Mouse (Mus musculus) midbrain, postnatal 0 days (tissue): ENCODE measurements around the gene Armh1. TPM values are rescaled to one million over a fixed set of nuclear protein-coding genes. Genes with fewer than 3 reads are reported as not detected.

Source experiments
- ATAC-seq: fragments of 200-750 bp; cut with Nextera tagmentation; 2 replicates; pipeline ENCODE4 v1.8.0; 2017; ENCODE audit warnings: moderate number of reproducible peaks, mild to moderate bottlenecking, moderate TSS enrichment, moderate library complexity; ENCODE audit not compliant: low FRiP score
- DNase-seq: peaks from one replicate; pipeline ENCODE4 v3.0.0-alpha.2; 2015; ENCODE audit warnings: low spot score
- H3K27ac ChIP-seq: fragments of 300-500 bp; sonication (generic); 2 replicates; pipeline ENCODE4 v1.5.1; 2014; ENCODE audit warnings: low read depth, mild to moderate bottlenecking, low read length, mixed read lengths
- H3K27me3 ChIP-seq: fragments of 300-500 bp; sonication (generic); 2 replicates; pipeline ENCODE4 v1.6.1; 2014; ENCODE audit warnings: low read length, control low read depth, mixed read lengths; ENCODE audit not compliant: insufficient read depth
- H3K36me3 ChIP-seq: fragments of 300-500 bp; sonication (generic); 2 replicates; pipeline ENCODE4 v1.6.1; 2014; ENCODE audit warnings: low read length, control low read depth, mixed read lengths; ENCODE audit not compliant: insufficient read depth
- H3K4me1 ChIP-seq: fragments of 300-500 bp; sonication (generic); 2 replicates; pipeline ENCODE4 v1.6.1; 2014; ENCODE audit warnings: mild to moderate bottlenecking, control low read depth, antibody characterized with exemption, low read length, mixed read lengths; ENCODE audit not compliant: insufficient read depth
- H3K4me2 ChIP-seq: fragments of 300-500 bp; sonication (generic); 2 replicates; pipeline ENCODE4 v1.6.1; 2014; ENCODE audit warnings: low read depth, mild to moderate bottlenecking, low read length, mixed read lengths; ENCODE audit not compliant: poor library complexity, severe bottlenecking
- H3K4me3 ChIP-seq: fragments of 300-500 bp; sonication (generic); 2 replicates; pipeline ENCODE4 v1.5.1; 2014; ENCODE audit warnings: low read depth, mild to moderate bottlenecking, low read length, moderate library complexity
- H3K9ac ChIP-seq: fragments of 300-500 bp; sonication (generic); replicated peaks from 2 replicates; pipeline ENCODE4 v1.6.1; 2014; ENCODE audit warnings: mild to moderate bottlenecking, low read length, moderate library complexity, mixed read lengths; ENCODE audit not compliant: poor library complexity, severe bottlenecking
- H3K9me3 ChIP-seq: fragments of 300-500 bp; sonication (generic); 2 replicates; pipeline ENCODE4 v1.6.1; 2016; ENCODE audit warnings: low read length, control low read depth
- CTCF ChIP-seq: IDR thresholded peaks from 2 replicates; pipeline ENCODE4 v1.5.1; 2016; ENCODE audit warnings: antibody characterized with exemption, mild to moderate bottlenecking
- WGBS: fragments of 180-500 bp; shearing (Covaris S2); extraction: QIAGEN DNeasy Blood & Tissue Kit; methylation state at CpG from one replicate; pipeline ENCODE4 v1.1.7; 2014; 5-methylcytosine and 5-hydroxymethylcytosine counted together
- polyA plus RNA-seq: library from polyadenylated mRNA; unstranded; fragments of >200 nt; fragmentation: Nextera tagmentation; extraction: Ambion mirVana; gene quantifications from 2 replicates; pipeline ENCODE4 v1.2.1, GENCODE M21; 2015
- total RNA-seq: library from RNA; depleted of rRNA; stranded (reverse); fragments of >200 nt; gene quantifications from 2 replicates; pipeline ENCODE4 v1.2.3, GENCODE M21; 2014

Armh1 gene
- total and polyA plus RNA-seq, 2 experiments from 2014 or later = 1.8 to 2.5 TPM

- H3K4me2 ChIP-seq = no peak overlapping the region
- no peak for DNase-seq
- WGBS = 67% methylated on average over 5 of the region's 5 CpGs
- H3K9ac ChIP-seq = no peak overlapping the region
- H3K4me3 ChIP-seq = no peak overlapping the region
- no peak for ATAC-seq
- no peak overlapping the region for H3K27ac ChIP-seq
- H3K4me1 ChIP-seq = no peaks in the 10 kb centered on the region
- no peaks in the 10 kb centered on the region for H3K27me3 ChIP-seq
- TF ChIP-seq CTCF = no peak
- no peaks in the 10 kb centered on the region for H3K36me3 ChIP-seq
- H3K9me3 ChIP-seq = no peaks in the 10 kb centered on the region
Observed at GRCm38 (mm10) chr4:117223001-117223400, 28.9 kb downstream of the Armh1 start.

DNA sequence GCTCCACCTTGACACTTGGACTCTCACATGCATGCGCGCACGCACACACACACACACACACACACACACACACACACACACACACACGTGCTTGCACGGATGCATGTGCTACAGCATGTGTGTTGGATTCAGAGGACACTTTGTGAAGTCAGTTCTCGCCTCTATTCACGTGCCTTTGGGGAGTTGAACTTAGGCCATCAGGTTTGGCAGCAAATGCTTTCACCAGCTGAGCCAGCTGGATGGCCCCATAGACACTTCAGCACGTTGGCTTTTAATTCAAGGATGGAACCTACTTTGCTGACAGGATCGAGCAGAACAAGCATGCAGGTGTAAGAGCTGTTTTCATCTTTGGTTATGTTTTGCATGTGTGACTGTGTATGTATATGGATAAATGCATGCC lies 30.1 kb downstream of the Armh1 start:
- Histone ChIP-seq H3K27me3 (no peaks in the 10 kb centered on the region), H3K36me3 (no peaks in the 10 kb centered on the region), H3K9ac (no peak overlapping the region), H3K4me1 (no peaks in the 10 kb centered on the region), H3K27ac (no peak overlapping the region), H3K4me2 (no peak overlapping the region), H3K9me3 (no peaks in the 10 kb centered on the region), H3K4me3 (no peak overlapping the region)
- DNase-seq (no peak), ATAC-seq (no peak)
- TF ChIP-seq CTCF = no peak
- 88% methylated on average over 8 of the region's 9 CpGs for WGBS

DNA sequence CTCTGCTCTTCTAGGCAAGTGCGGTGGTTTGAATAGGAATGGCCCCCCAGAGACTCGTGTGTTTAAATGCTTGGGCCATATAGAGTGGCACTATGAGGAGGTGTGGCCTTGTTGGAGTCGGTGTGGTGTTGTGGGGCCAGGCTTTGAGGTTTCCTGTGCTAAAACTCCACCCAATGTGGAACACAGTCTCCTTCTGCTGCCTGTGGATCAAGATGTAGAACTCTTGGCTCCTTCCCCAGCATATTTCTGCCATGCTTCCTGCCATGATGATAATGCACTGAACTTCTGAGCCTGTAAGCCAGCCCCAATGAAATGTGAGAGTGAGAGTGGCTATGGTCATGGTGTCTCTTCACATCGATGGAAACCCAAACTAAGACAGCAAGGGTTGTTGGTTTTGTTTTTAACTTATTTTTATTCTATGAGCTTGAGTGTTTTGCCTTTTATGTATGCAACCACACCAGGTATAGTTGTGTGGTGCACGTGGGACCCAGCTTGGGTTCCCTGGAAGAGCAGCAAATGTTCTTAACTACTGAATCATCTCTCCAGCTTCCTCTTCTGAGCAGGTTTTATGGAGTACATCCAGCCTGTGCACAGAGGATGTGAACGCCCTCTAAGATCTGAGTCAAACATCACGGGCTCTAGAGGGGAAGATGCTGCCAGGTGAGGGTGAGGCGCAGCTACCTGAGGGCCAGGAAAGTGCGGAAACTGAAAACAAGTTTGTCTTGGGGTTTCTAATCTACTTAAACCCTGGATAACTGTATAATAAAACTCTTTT lies 31.0 kb downstream of the Armh1 start:
- 77% methylated on average over 9 of the region's 9 CpGs for WGBS
- no peak overlapping the region for H3K9ac ChIP-seq
- no peaks in the 10 kb centered on the region for H3K9me3 ChIP-seq
- ATAC-seq = no peak
- H3K27me3 ChIP-seq = no peaks in the 10 kb centered on the region
- no peak overlapping the region for H3K4me3 ChIP-seq
- no peak for TF ChIP-seq CTCF
- H3K4me1 ChIP-seq = no peaks in the 10 kb centered on the region
- H3K27ac ChIP-seq = no peak overlapping the region
- no peak overlapping the region for H3K4me2 ChIP-seq
- no peaks in the 10 kb centered on the region for H3K36me3 ChIP-seq
- no peak for DNase-seq

DNA sequence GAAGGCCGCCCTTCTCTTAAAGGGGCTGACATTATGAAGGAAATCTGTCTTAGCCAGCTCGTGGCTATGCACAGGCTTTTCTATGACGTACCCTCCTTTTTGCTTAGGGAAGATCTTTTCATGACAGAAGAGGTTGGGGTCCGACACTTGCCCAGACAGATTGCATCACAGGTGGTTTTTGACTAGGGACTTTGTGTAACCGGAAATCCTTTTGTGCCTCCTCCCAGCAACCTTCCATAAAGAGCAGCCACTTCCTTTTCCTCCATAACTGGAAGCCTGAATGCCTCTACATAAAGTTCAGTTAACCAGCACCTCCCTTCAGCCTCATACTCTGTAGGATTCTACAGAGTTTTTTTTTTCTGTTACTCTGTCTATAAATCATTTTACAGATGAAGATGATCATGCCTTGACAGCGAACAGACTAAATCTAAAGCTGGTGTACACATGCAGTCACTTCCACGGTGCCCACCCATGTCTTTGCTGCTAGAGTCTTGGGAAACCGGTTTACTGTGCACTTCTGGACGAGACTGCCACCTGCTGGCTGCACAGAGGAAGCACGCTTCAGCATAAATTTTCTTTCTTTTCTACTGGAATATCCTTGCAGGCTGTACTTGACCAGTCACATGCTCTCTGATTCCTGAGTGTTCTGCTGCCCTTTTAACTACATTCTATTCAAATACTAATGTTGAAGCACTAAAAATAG lies 33.3 kb downstream of the Armh1 start:
- no peak overlapping the region for H3K9ac ChIP-seq
- TF ChIP-seq CTCF = peak; percentile 96
- DNase-seq = peak; percentile 80
- H3K36me3 ChIP-seq = no peaks in the 10 kb centered on the region
- H3K4me3 ChIP-seq = no peak overlapping the region
- 37% methylated on average over 10 of the region's 10 CpGs for WGBS
- H3K27me3 ChIP-seq = no peaks in the 10 kb centered on the region
- H3K9me3 ChIP-seq = no peaks in the 10 kb centered on the region
- peak; percentile 65 for ATAC-seq
- no peaks in the 10 kb centered on the region for H3K4me1 ChIP-seq
- H3K4me2 ChIP-seq = no peak overlapping the region
- H3K27ac ChIP-seq = no peak overlapping the region

- ATAC-seq (no peak), DNase-seq (no peak)
- Histone ChIP-seq H3K4me1 (no peaks in the 10 kb centered on the region), H3K36me3 (no peaks in the 10 kb centered on the region), H3K27ac (no peak overlapping the region), H3K27me3 (no peaks in the 10 kb centered on the region), H3K4me3 (no peak overlapping the region), H3K9me3 (no peaks in the 10 kb centered on the region), H3K9ac (no peak overlapping the region), H3K4me2 (no peak overlapping the region)
- no peak for TF ChIP-seq CTCF
- WGBS = 78% methylated on average over 5 of the region's 5 CpGs
Observed at GRCm38 (mm10) chr4:117217029-117217428, 34.9 kb downstream of the Armh1 start.

- DNase-seq (no peak), ATAC-seq (no peak)
- Histone ChIP-seq H3K9me3 (no peaks in the 10 kb centered on the region), H3K27me3 (no peaks in the 10 kb centered on the region), H3K4me3 (no peak overlapping the region), H3K27ac (no peak overlapping the region), H3K9ac (no peak overlapping the region), H3K4me2 (no peak overlapping the region), H3K4me1 (no peaks in the 10 kb centered on the region), H3K36me3 (no peaks in the 10 kb centered on the region)
- TF ChIP-seq CTCF = no peak
- WGBS = 85% methylated on average over 6 of the region's 6 CpGs
Observed at GRCm38 (mm10) chr4:117214250-117214649, 37.7 kb downstream of the Armh1 start.
